Mouse (Mus musculus): ENCODE data around the gene Pex5l.

GRCm38 (mm10) chr3:33003901-33004300, 139.1 kb downstream of the Pex5l start:
- TF ChIP-seq CHD2 (IDR thresholded peaks at IDR 0.05; ENCODE audit: low read length), result no peak
- TF ChIP-seq CTCF (conservative IDR thresholded peaks at IDR 0.05 in 1 of 2, IDR thresholded peaks at IDR 0.05 in 1 of 2; ENCODE audit: low read depth in 2 of 2, low read length in 2 of 2), result no peak
- TF ChIP-seq ZNF384 (IDR thresholded peaks at IDR 0.05; ENCODE audit: low read depth, low read length), result no peak
- no peak for TF ChIP-seq POLR2A (IDR thresholded peaks at IDR 0.05; ENCODE audit: low read depth, low read length)
- no peak for TF ChIP-seq ETS1 (conservative IDR thresholded peaks at IDR 0.05; ENCODE audit: low read depth, low read length)
- no peak for TF ChIP-seq EP300 (IDR thresholded peaks at IDR 0.05; ENCODE audit: low read length)
- TF ChIP-seq MAX (IDR thresholded peaks at IDR 0.05; ENCODE audit: low read length), result no peak
- no peak for TF ChIP-seq USF1 (IDR thresholded peaks at IDR 0.05; ENCODE audit: low read depth, low read length)
- no peak for TF ChIP-seq CHD1 (IDR thresholded peaks at IDR 0.05; ENCODE audit: low read depth, low read length)
- no peak for TF ChIP-seq ZC3H11A (IDR thresholded peaks at IDR 0.05; ENCODE audit: low read depth, low read length)

Data from CH12.LX (cell line).